Mouse (Mus musculus) lung, postnatal 4 days (tissue): ENCODE results near the gene Clstn2.

ENCODE experiments used
- DNase-seq, 2 experiments: peaks; one replicate each; pipeline ENCODE4 v3.0.0; 2021

Gene Clstn2

GRCm38 (mm10) chr9:97769331-97769730 lies 263.6 kb downstream of the Clstn2 start:
- no peak for DNase-seq

- DNase-seq = no peak
Observed at GRCm38 (mm10) chr9:97765251-97765767, 267.7 kb downstream of the Clstn2 start.

- DNase-seq = no peak
Observed at GRCm38 (mm10) chr9:97763048-97763447, 269.9 kb downstream of the Clstn2 start.

GRCm38 (mm10) chr9:97755599-97756270 lies 277.2 kb downstream of the Clstn2 start:
- DNase-seq = no peak

- no peak for DNase-seq
Observed at GRCm38 (mm10) chr9:97753715-97754114, 279.3 kb downstream of the Clstn2 start.

GRCm38 (mm10) chr9:97746574-97746973 lies 286.4 kb downstream of the Clstn2 start:
- no peak for DNase-seq

GRCm38 (mm10) chr9:97727715-97728486 lies 305.1 kb downstream of the Clstn2 start:
- no peak for DNase-seq

GRCm38 (mm10) chr9:97717728-97718127 lies 315.3 kb downstream of the Clstn2 start:
- no peak for DNase-seq

GRCm38 (mm10) chr9:97717005-97717404 lies 316.0 kb downstream of the Clstn2 start:
- no peak for DNase-seq

- DNase-seq = no peak
Observed at GRCm38 (mm10) chr9:97712888-97713287, 320.1 kb downstream of the Clstn2 start.

GRCm38 (mm10) chr9:97703901-97704503 lies 329.0 kb downstream of the Clstn2 start:
- no peak for DNase-seq

GRCm38 (mm10) chr9:97702989-97703388 lies 330.0 kb downstream of the Clstn2 start:
- DNase-seq = no peak

GRCm38 (mm10) chr9:97699983-97700382 lies 333.0 kb downstream of the Clstn2 start:
- DNase-seq = no peak

- no peak for DNase-seq
Observed at GRCm38 (mm10) chr9:97699020-97699419, 334.0 kb downstream of the Clstn2 start.

GRCm38 (mm10) chr9:97698071-97698470 lies 334.9 kb downstream of the Clstn2 start:
- no peak for DNase-seq

GRCm38 (mm10) chr9:97696655-97697235 lies 336.2 kb downstream of the Clstn2 start:
- DNase-seq = no peak

- DNase-seq = no peak
Observed at GRCm38 (mm10) chr9:97695278-97695677, 337.7 kb downstream of the Clstn2 start.

GRCm38 (mm10) chr9:97686826-97687425 lies 346.1 kb downstream of the Clstn2 start:
- DNase-seq = no peak

- no peak for DNase-seq
Observed at GRCm38 (mm10) chr9:97685664-97686063, 347.3 kb downstream of the Clstn2 start.

GRCm38 (mm10) chr9:97679878-97680277 lies 353.1 kb downstream of the Clstn2 start:
- peak in 1 of 2 experiments; percentile 17 for DNase-seq

GRCm38 (mm10) chr9:97679106-97679505 lies 353.9 kb downstream of the Clstn2 start:
- no peak for DNase-seq

- no peak for DNase-seq
Observed at GRCm38 (mm10) chr9:97677075-97677474, 355.9 kb downstream of the Clstn2 start.

GRCm38 (mm10) chr9:97672681-97673080 lies 360.3 kb downstream of the Clstn2 start:
- no peak for DNase-seq
